Mouse (Mus musculus): ENCODE measurements around the gene Scin.

DNA sequence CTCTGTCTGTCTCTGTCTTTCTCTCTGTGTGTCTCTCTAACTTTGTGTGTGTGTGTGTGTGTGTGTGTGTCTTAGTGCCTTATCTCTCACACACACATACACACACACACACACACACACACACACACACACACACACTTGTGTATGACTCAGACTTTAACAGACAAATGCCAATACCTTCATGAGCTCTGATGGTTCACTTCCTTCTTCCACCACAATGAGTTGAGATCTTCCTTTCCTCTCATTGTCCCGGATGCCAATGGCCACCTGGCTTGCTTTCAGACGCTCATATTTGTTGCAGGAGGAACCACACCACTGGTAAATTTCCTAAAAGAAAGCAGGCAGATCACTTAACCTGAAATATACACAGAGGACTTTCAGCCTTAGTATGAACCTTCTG lies 29.3 kb downstream of the Scin start:
- TF ChIP-seq GATA1 (IDR thresholded peaks at IDR 0.05; ENCODE audit: borderline replicate concordance, low read length) (no peak), FLI1 (IDR thresholded peaks at IDR 0.05; ENCODE audit: low read length) (no peak)
